Mouse (Mus musculus) olfactory bulb, adult 2 months (tissue): ENCODE data around the gene Sec1. TPM values are rescaled to one million over a fixed set of nuclear protein-coding genes. Genes with fewer than 3 reads are reported as not detected.
A peak's percentile ranks its signal among the peaks of the same experiment; 100 is the strongest.

Experiments used
- H3K27ac ChIP-seq: fragments of 200-500 bp; 2 replicates; pipeline ENCODE4 v1.5.1; 2012; ENCODE audit warnings: low read depth, low read length; ENCODE audit not compliant: insufficient read depth
- H3K4me1 ChIP-seq: fragments of 200-500 bp; 2 replicates; pipeline ENCODE4 v1.6.1; 2012; ENCODE audit warnings: low read length; ENCODE audit not compliant: control insufficient read depth, insufficient read depth
- H3K4me3 ChIP-seq: fragments of 200-500 bp; 2 replicates; pipeline ENCODE4 v1.5.1; 2012; ENCODE audit warnings: mild to moderate bottlenecking, low read depth, low read length, moderate library complexity; ENCODE audit not compliant: insufficient read depth
- CTCF ChIP-seq: fragments of 200-500 bp; IDR thresholded peaks from 2 replicates; pipeline ENCODE4 v1.5.1; 2012; ENCODE audit warnings: low read depth, mild to moderate bottlenecking, low read length, moderate library complexity; ENCODE audit not compliant: insufficient read depth
- POLR2A ChIP-seq: fragments of 200-500 bp; IDR thresholded peaks from 2 replicates; pipeline ENCODE4 v1.6.1; 2012; ENCODE audit warnings: mild to moderate bottlenecking, low read depth, low read length, moderate library complexity; ENCODE audit not compliant: insufficient read depth
- WGBS: fragments of 180-500 bp; shearing (Covaris S2); methylation state at CpG from one replicate; pipeline ENCODE4 v1.1.7; 2018; 5-methylcytosine and 5-hydroxymethylcytosine counted together
- polyA plus RNA-seq: library from polyadenylated mRNA; stranded (reverse); fragments of >200 nt; gene quantifications from 2 replicates; pipeline ENCODE4 v1.2.4, GENCODE M21; 2012; ENCODE audit warnings: low replicate concordance; ENCODE audit not compliant: missing spikeins, insufficient read depth, insufficient read length

Sec1 gene
- polyA plus RNA-seq, 1 experiment = not detected

- H3K4me3 ChIP-seq = no peak overlapping the region
- no peak for TF ChIP-seq POLR2A
- TF ChIP-seq CTCF = no peak
- no peak overlapping the region for H3K27ac ChIP-seq
- H3K4me1 ChIP-seq = peaks cover 23% of the 10 kb centered on the region
- 84% methylated on average over 16 of the region's 16 CpGs for WGBS
These were observed 25.7 kb upstream of the Sec1 start for GRCm38 (mm10) chr7:45719738-45720412.

- Histone ChIP-seq H3K27ac (no peak overlapping the region), H3K4me1 (peaks cover 29% of the 10 kb centered on the region), H3K4me3 (no peak overlapping the region)
- TF ChIP-seq POLR2A = no peak
- TF ChIP-seq CTCF = no peak
- 81% methylated on average over 10 of the region's 10 CpGs for whole genome bisulfite sequencing
These were observed 25.0 kb upstream of the Sec1 start for GRCm38 (mm10) chr7:45719180-45719579.

- WGBS = 0% methylated on average over 20 of the region's 20 CpGs
- Histone ChIP-seq H3K4me3 (peak overlapping the region; percentile 78), H3K4me1 (peaks cover 34% of the 10 kb centered on the region), H3K27ac (peak overlapping the region; percentile 44; the same call in 1 of the 2 replicates)
- TF ChIP-seq CTCF = no peak
- TF ChIP-seq POLR2A = no peak
These were observed 24.1 kb upstream of the Sec1 start for GRCm38 (mm10) chr7:45718331-45718730.

- Histone ChIP-seq H3K4me3 (peak within 1 kb of the TSS; percentile 87), H3K27ac (peak within 1 kb of the TSS; percentile 74), H3K4me1 (peaks cover 38% of the 10 kb centered on the region)
- WGBS = under 1% methylated on average over 41 of the region's 41 CpGs
- TF ChIP-seq POLR2A (peak; percentile 96), CTCF (no peak)
These were observed 23.7 kb upstream of the Sec1 start, which contains the start of gene Sphk2 for GRCm38 (mm10) chr7:45717918-45718297. Sphk2 (minus strand) TSS chr7:45718002.

GRCm38 (mm10) chr7:45716952-45717917 is 23.0 kb upstream of the Sec1 start:
- Histone ChIP-seq H3K27ac (peak overlapping the region; percentile 74), H3K4me1 (peaks cover 45% of the 10 kb centered on the region), H3K4me3 (peak overlapping the region; percentile 87)
- TF ChIP-seq CTCF = no peak
- TF ChIP-seq POLR2A = no peak
- WGBS = 7% methylated on average over 31 of the region's 31 CpGs

- H3K27ac ChIP-seq = no peak overlapping the region
- TF ChIP-seq POLR2A (no peak), CTCF (no peak)
- WGBS = 76% methylated on average over 3 of the region's 3 CpGs
These were observed 22.3 kb upstream of the Sec1 start for GRCm38 (mm10) chr7:45716460-45716857.

GRCm38 (mm10) chr7:45715741-45716459 is 21.7 kb upstream of the Sec1 start:
- WGBS = 80% methylated on average over 19 of the region's 19 CpGs
- no peak for TF ChIP-seq CTCF
- no peak for TF ChIP-seq POLR2A
- Histone ChIP-seq H3K27ac (no peak overlapping the region), H3K4me3 (0 out of 2 replicates have a peak overlapping the region, but pooled peaks have one; percentile 1), H3K4me1 (peaks cover 58% of the 10 kb centered on the region)

More at GRCm38 (mm10) chr7:45716460-45716857, 22.3 kb upstream of the Sec1 start:
- Histone ChIP-seq H3K4me1 (peaks cover 53% of the 10 kb centered on the region), H3K4me3 (no peak overlapping the region)

GRCm38 (mm10) chr7:45715090-45715708 is 21.0 kb upstream of the Sec1 start, which contains the start of gene Rpl18:
Rpl18 (plus strand) TSS chr7:45715457.
- TF ChIP-seq CTCF (no peak), POLR2A (peak; percentile 51; the same call in 1 of the 2 replicates)
- peak within 1 kb of the TSS; percentile 72 for H3K4me3 ChIP-seq
- peaks cover 65% of the 10 kb centered on the region for H3K4me1 ChIP-seq
- 8% methylated on average over 34 of the region's 34 CpGs for WGBS
- H3K27ac ChIP-seq = peak within 1 kb of the TSS; percentile 65
